Mouse (Mus musculus): ENCODE measurements around the gene Gm9817.

The Gm9817 gene

GRCm38 (mm10) chr13:45089846-45090245 is 11.4 kb downstream of the Gm9817 start:
- no peak for DNase-seq (ENCODE audit: low read depth, low spot score)

GRCm38 (mm10) chr13:45092816-45093215 is 14.3 kb downstream of the Gm9817 start:
- no peak for DNase-seq (ENCODE audit: low read depth, low spot score)

DNA sequence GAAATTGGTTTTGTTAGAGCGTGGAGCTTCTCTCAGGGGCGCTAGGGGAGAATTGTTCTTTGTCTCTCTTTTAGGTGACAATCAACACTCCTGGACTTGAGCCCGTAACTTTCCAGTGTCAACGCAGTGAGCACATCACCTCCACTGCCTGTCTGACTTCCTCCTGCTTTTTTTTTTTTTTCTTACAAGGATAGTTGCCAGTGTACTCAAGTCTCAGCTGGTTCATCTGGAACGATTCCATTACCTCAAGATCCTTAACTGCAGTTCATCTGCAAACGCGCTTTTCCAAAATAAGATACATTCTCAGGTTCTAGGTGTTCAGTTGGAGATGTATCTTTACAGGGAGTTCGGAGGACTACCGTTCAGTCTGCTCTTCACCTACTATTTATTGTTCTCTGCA is 16.5 kb downstream of the Gm9817 start:
- no peak for DNase-seq (ENCODE audit: low read depth, low spot score)

- DNase-seq (ENCODE audit: low read depth, low spot score): no peak
These were observed 21.2 kb downstream of the Gm9817 start for GRCm38 (mm10) chr13:45099582-45100229.

- DNase-seq (ENCODE audit: low read depth, low spot score): no peak
These were observed 28.0 kb downstream of the Gm9817 start for GRCm38 (mm10) chr13:45106480-45106879.

GRCm38 (mm10) chr13:45108851-45109390 is 30.4 kb downstream of the Gm9817 start:
- peak; percentile 37 for DNase-seq (ENCODE audit: low read depth, low spot score)

DNA sequence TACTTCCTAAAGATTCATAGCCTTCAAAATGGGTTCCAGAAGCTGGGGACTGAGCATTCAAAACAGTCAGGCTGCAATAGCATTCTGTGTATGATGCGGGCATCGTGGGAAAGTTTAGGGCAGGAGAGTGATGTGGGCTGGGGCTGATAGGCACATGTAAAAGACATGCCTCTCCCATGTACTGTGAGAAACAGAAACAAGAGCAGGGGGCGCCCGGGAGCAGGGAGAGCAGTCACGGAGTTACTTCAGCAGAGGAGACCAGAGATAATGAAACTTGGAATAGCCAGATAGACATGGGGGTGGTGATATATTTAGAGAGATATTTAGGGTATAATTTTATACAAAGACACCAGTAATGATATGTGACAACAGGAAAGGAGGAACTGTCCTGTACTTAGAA is 39.9 kb downstream of the Gm9817 start:
- DNase-seq (ENCODE audit: low read depth, low spot score): no peak

GRCm38 (mm10) chr13:45118822-45119221 is 40.3 kb downstream of the Gm9817 start:
- DNase-seq (ENCODE audit: low read depth, low spot score): no peak

All from skeletal muscle tissue, adult 2 months (tissue).